Mouse (Mus musculus): ENCODE results near the gene Hspg2. TPM values are rescaled to one million over a fixed set of nuclear protein-coding genes. Genes with fewer than 3 reads are reported as not detected.

The Hspg2 gene
- polyA plus RNA-seq, 1 experiment, result 147 TPM

GRCm38 (mm10) chr4:137475271-137476050 lies 6.9 kb downstream of the Hspg2 start:
- Histone ChIP-seq H3K27ac (ENCODE audit: insufficient read depth, low read length) (peak overlapping the region; percentile 22), H3K4me3 (ENCODE audit: low read depth, low read length) (no peak overlapping the region), H3K36me3 (ENCODE audit: control insufficient read depth, insufficient read depth, low read length, poor library complexity, severe bottlenecking) (no peaks in the 10 kb centered on the region), H3K9me3 (replicated peaks; ENCODE audit: control insufficient read depth, insufficient read depth, low read length, poor library complexity, severe bottlenecking) (no peaks in the 10 kb centered on the region), H3K27me3 (ENCODE audit: control insufficient read depth, insufficient read depth, low read length, poor library complexity, severe bottlenecking) (no peaks in the 10 kb centered on the region), H3K9ac (ENCODE audit: low read depth, poor library complexity, severe bottlenecking) (no peak overlapping the region), H3K4me1 (ENCODE audit: control insufficient read depth, insufficient read depth, low read length) (peaks cover 19% of the 10 kb centered on the region)
- TF ChIP-seq CTCF (IDR thresholded peaks at IDR 0.05; ENCODE audit: low read depth, low read length) (no peak), POLR2A (IDR thresholded peaks at IDR 0.05; ENCODE audit: insufficient read depth, low read length) (no peak), EP300 (IDR thresholded peaks at IDR 0.05; ENCODE audit: insufficient read depth, low read depth, low read length) (no peak)

DNA sequence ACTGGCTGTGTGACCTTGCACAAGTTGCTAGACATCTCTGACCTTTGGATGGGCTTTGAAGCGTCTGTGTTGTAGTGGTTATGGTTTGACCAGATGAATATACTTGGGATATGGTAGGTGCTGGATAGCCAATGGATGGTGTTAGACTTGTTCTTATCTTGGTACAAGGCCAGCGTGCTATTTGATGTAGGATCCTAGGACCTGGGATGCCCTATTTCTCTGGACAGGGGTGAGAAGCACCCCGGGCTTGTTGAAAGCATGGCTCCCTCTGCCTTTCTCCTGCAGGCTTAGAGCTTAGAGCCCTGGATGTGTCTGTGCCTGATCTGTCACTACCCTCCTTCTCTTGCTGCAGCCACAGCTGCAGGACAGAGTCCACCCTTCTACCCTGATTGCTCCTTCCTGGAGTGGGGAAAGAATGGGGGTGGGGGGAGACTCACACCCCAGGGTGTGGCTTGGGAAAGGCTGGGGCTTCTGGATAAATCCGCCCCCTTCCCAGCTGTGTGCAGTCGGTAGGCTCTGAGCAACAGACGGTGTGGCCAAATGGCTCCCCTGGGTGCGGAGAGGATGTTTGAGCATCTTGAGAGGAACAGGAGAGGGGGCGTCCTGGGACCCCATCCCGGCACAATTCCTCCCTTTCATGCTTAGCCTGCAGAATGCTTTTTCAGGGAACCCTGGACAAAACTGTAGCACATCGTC lies 7.6 kb downstream of the Hspg2 start:
- Histone ChIP-seq H3K4me1 (ENCODE audit: control insufficient read depth, insufficient read depth, low read length) (peaks cover 23% of the 10 kb centered on the region), H3K27me3 (ENCODE audit: control insufficient read depth, insufficient read depth, low read length, poor library complexity, severe bottlenecking) (no peaks in the 10 kb centered on the region), H3K36me3 (ENCODE audit: control insufficient read depth, insufficient read depth, low read length, poor library complexity, severe bottlenecking) (no peaks in the 10 kb centered on the region), H3K9me3 (replicated peaks; ENCODE audit: control insufficient read depth, insufficient read depth, low read length, poor library complexity, severe bottlenecking) (no peaks in the 10 kb centered on the region), H3K9ac (ENCODE audit: low read depth, poor library complexity, severe bottlenecking) (peak overlapping the region; percentile 8; the same call in 1 of the 2 replicates), H3K4me3 (ENCODE audit: low read depth, low read length) (peak overlapping the region; percentile 37), H3K27ac (ENCODE audit: insufficient read depth, low read length) (peak overlapping the region; percentile 33)
- TF ChIP-seq CTCF (IDR thresholded peaks at IDR 0.05; ENCODE audit: low read depth, low read length) (no peak), EP300 (IDR thresholded peaks at IDR 0.05; ENCODE audit: insufficient read depth, low read depth, low read length) (peak; percentile 81)

- TF ChIP-seq EP300 (IDR thresholded peaks at IDR 0.05; ENCODE audit: insufficient read depth, low read depth, low read length) (0 out of 2 replicates have a peak, but pooled peaks have one; percentile 58), CTCF (IDR thresholded peaks at IDR 0.05; ENCODE audit: low read depth, low read length) (no peak), POLR2A (IDR thresholded peaks at IDR 0.05; ENCODE audit: insufficient read depth, low read length) (no peak)
- H3K4me1 ChIP-seq (ENCODE audit: control insufficient read depth, insufficient read depth, low read length), result peaks cover 28% of the 10 kb centered on the region
- H3K27ac ChIP-seq (ENCODE audit: insufficient read depth, low read length), result peak overlapping the region; percentile 42; the same call in 1 of the 2 replicates
- H3K4me3 ChIP-seq (ENCODE audit: low read depth, low read length), result peak overlapping the region; percentile 37
- H3K9me3 ChIP-seq (replicated peaks; ENCODE audit: control insufficient read depth, insufficient read depth, low read length, poor library complexity, severe bottlenecking), result no peaks in the 10 kb centered on the region
- H3K27me3 ChIP-seq (ENCODE audit: control insufficient read depth, insufficient read depth, low read length, poor library complexity, severe bottlenecking), result no peaks in the 10 kb centered on the region
- no peaks in the 10 kb centered on the region for H3K36me3 ChIP-seq (ENCODE audit: control insufficient read depth, insufficient read depth, low read length, poor library complexity, severe bottlenecking)
- H3K9ac ChIP-seq (ENCODE audit: low read depth, poor library complexity, severe bottlenecking), result peak overlapping the region; percentile 8; the same call in 1 of the 2 replicates
Measured at GRCm38 (mm10) chr4:137476761-137477237, 8.2 kb downstream of the Hspg2 start.

DNA sequence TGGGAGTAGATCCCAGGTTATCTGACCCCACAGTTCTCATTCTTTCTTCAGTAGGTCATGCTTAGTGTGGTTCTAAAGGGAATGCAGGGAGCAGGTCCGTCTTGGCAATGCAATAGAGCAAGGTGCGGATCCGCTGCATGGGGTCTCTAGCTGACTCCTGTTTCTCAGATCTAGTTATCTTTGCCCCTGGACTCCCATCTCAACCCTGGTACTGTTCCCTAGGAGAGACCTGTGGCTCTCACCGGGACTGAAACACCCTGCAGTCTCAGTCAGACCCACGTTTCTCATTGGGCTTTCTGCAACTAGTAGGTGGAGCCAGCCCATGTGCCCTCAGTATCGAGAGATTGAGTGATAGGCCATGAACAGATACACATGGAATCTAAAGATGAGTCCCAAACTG lies 9.0 kb downstream of the Hspg2 start:
- Histone ChIP-seq H3K4me3 (ENCODE audit: low read depth, low read length) (no peak overlapping the region), H3K27me3 (ENCODE audit: control insufficient read depth, insufficient read depth, low read length, poor library complexity, severe bottlenecking) (no peaks in the 10 kb centered on the region), H3K9me3 (replicated peaks; ENCODE audit: control insufficient read depth, insufficient read depth, low read length, poor library complexity, severe bottlenecking) (no peaks in the 10 kb centered on the region), H3K27ac (ENCODE audit: insufficient read depth, low read length) (peak overlapping the region; percentile 42), H3K36me3 (ENCODE audit: control insufficient read depth, insufficient read depth, low read length, poor library complexity, severe bottlenecking) (no peaks in the 10 kb centered on the region), H3K9ac (ENCODE audit: low read depth, poor library complexity, severe bottlenecking) (no peak overlapping the region), H3K4me1 (ENCODE audit: control insufficient read depth, insufficient read depth, low read length) (peaks cover 30% of the 10 kb centered on the region)
- TF ChIP-seq POLR2A (IDR thresholded peaks at IDR 0.05; ENCODE audit: insufficient read depth, low read length), result no peak
- TF ChIP-seq CTCF (IDR thresholded peaks at IDR 0.05; ENCODE audit: low read depth, low read length), result no peak
- no peak for TF ChIP-seq EP300 (IDR thresholded peaks at IDR 0.05; ENCODE audit: insufficient read depth, low read depth, low read length)

DNA sequence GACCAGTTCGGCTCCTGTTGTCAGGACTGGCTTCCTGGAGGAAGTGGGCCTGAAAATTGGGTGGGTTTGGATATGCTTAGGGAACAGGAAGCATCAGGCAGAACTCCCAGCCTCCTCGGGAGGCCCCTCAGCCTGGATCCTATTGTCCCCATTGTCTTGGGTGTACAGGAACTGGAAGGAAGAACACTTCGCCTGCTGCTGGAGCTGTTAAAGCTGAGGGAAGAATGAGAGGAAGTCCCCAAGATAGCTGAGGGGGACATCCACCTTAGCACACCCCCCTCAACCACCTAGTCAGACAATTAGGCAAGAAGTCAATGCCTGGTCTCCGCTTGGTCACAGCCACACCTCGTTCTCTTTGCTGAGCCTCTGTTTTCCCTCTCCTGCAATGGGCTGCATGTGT lies 9.7 kb downstream of the Hspg2 start:
- Histone ChIP-seq H3K36me3 (ENCODE audit: control insufficient read depth, insufficient read depth, low read length, poor library complexity, severe bottlenecking) (no peaks in the 10 kb centered on the region), H3K27ac (ENCODE audit: insufficient read depth, low read length) (peak overlapping the region; percentile 63; the same call in 1 of the 2 replicates), H3K9me3 (replicated peaks; ENCODE audit: control insufficient read depth, insufficient read depth, low read length, poor library complexity, severe bottlenecking) (no peaks in the 10 kb centered on the region), H3K4me1 (ENCODE audit: control insufficient read depth, insufficient read depth, low read length) (peaks cover 25% of the 10 kb centered on the region), H3K27me3 (ENCODE audit: control insufficient read depth, insufficient read depth, low read length, poor library complexity, severe bottlenecking) (no peaks in the 10 kb centered on the region), H3K4me3 (ENCODE audit: low read depth, low read length) (no peak overlapping the region), H3K9ac (ENCODE audit: low read depth, poor library complexity, severe bottlenecking) (no peak overlapping the region)
- TF ChIP-seq EP300 (IDR thresholded peaks at IDR 0.05; ENCODE audit: insufficient read depth, low read depth, low read length), result no peak
- no peak for TF ChIP-seq CTCF (IDR thresholded peaks at IDR 0.05; ENCODE audit: low read depth, low read length)
- no peak for TF ChIP-seq POLR2A (IDR thresholded peaks at IDR 0.05; ENCODE audit: insufficient read depth, low read length)
